Mouse (Mus musculus) T-cell, adult 2 months (primary cell): Measurements from ENCODE around the gene Aspscr1.
A peak's percentile ranks its signal among the peaks of the same experiment; 100 is the strongest.
"Not testable (repeated sequence)": the region's sequence is repeated elsewhere in the genome, so short reads cannot be mapped to it uniquely, and the experiment has no call there.

ENCODE experiments used
- DNase-seq: peaks from one replicate; pipeline ENCODE4 v3.0.0; 2022; ENCODE audit warnings: low spot score

The Aspscr1 gene

GRCm38 (mm10) chr11:120713580-120714518, 41.1 kb downstream of the Aspscr1 start, which contains the start of the genes Cenpx and Lrrc45:
Gene Cenpx (minus strand): TSS chr11:120713738.
Gene Lrrc45 (plus strand): TSS chr11:120713925.
- peak; percentile 97 for DNase-seq

- DNase-seq = no peak
Measured at GRCm38 (mm10) chr11:120714546-120714945, 41.8 kb downstream of the Aspscr1 start.

- DNase-seq = no peak
Measured at GRCm38 (mm10) chr11:120715131-120715530, 42.4 kb downstream of the Aspscr1 start.

GRCm38 (mm10) chr11:120719242-120719641, 46.5 kb downstream of the Aspscr1 start:
- DNase-seq = no peak

GRCm38 (mm10) chr11:120719841-120720376, 47.1 kb downstream of the Aspscr1 start:
- no peak for DNase-seq

- DNase-seq = peak; percentile 89
Measured at GRCm38 (mm10) chr11:120720450-120720849, 47.7 kb downstream of the Aspscr1 start.

- peak; percentile 33 for DNase-seq
Measured at GRCm38 (mm10) chr11:120721124-120722066, 48.6 kb downstream of the Aspscr1 start, which contains the start of gene Rac3. Gene Rac3 (plus strand): TSS chr11:120721470.

- DNase-seq = no peak
Measured at GRCm38 (mm10) chr11:120722067-120722630, 49.4 kb downstream of the Aspscr1 start.

GRCm38 (mm10) chr11:120722761-120723382, 50.1 kb downstream of the Aspscr1 start:
- DNase-seq = no peak

- no peak for DNase-seq
Measured at GRCm38 (mm10) chr11:120723509-120723908, 50.7 kb downstream of the Aspscr1 start.

GRCm38 (mm10) chr11:120726243-120727168, 53.7 kb downstream of the Aspscr1 start:
- no peak for DNase-seq

GRCm38 (mm10) chr11:120727169-120727527, 54.4 kb downstream of the Aspscr1 start, which contains the start of gene Dcxr:
Gene Dcxr (minus strand): TSS chr11:120727281.
- no peak for DNase-seq

- no peak for DNase-seq
Measured at GRCm38 (mm10) chr11:120727564-120727963, 54.8 kb downstream of the Aspscr1 start.

GRCm38 (mm10) chr11:120728530-120729240, 55.9 kb downstream of the Aspscr1 start:
- DNase-seq = no peak

- not testable (repeated sequence) for DNase-seq
Measured at GRCm38 (mm10) chr11:120729432-120730050, 56.8 kb downstream of the Aspscr1 start.

- no peak for DNase-seq
Measured at GRCm38 (mm10) chr11:120730331-120730870, 57.6 kb downstream of the Aspscr1 start.

GRCm38 (mm10) chr11:120731395-120731794, 58.6 kb downstream of the Aspscr1 start:
- DNase-seq = no peak

- no peak for DNase-seq
Measured at GRCm38 (mm10) chr11:120731858-120732680, 59.3 kb downstream of the Aspscr1 start, which contains the start of gene Cbr2. Gene Cbr2 (minus strand): TSS chr11:120732114.
